In genomic region chr5:128439828-128440227, GRCm38 (mm10) we compare ENCODE assay signal across 9 mouse cellular contexts. TPM values are rescaled to one million over a fixed set of nuclear protein-coding genes. Genes with fewer than 3 reads are reported as not detected.
DNase-seq lines count a peak whose midpoint lies in the region; ATAC-seq and TF ChIP-seq lines count a peak whose summit lies in the region.
"Had no signal": no experiment of that assay in that cellular context is flagged by ENCODE, and none has a peak within 500 bp of the region (broad histone marks: within the 10 kb centered on the region; RNA-seq: fewer than 3 reads in every experiment).

No protein-coding gene starts in this region.

- H3K27me3 ChIP-seq in ES-Bruce4 (ENCODE audit: control insufficient read depth, insufficient read depth, low read length, poor library complexity, severe bottlenecking) (no peaks in the 10 kb centered on the region), Patski (no peaks in the 10 kb centered on the region)
- H3K27me3 ChIP-seq in hindbrain, embryonic 14.5 days (ENCODE audit: control insufficient read depth, insufficient read depth, low read length) = peaks cover 47% of the 10 kb centered on the region
- peaks cover 76% of the 10 kb centered on the region for H3K27me3 ChIP-seq in midbrain, embryonic 12.5 days
- peaks cover 11% of the 10 kb centered on the region; the same call in 1 of the 2 replicates for H3K27me3 ChIP-seq in stomach, embryonic 14.5 days (ENCODE audit: control insufficient read depth, insufficient read depth, low read length)

- TF ChIP-seq EP300 in ES-Bruce4 (IDR thresholded peaks at IDR 0.05; ENCODE audit: insufficient read depth, low read depth, low read length) = 0 out of 2 replicates have a peak, but pooled peaks have one; percentile 31

- no peak overlapping the region for H3K4me3 ChIP-seq in ES-Bruce4 (ENCODE audit: low read depth, low read length)
- no peak overlapping the region for H3K4me3 ChIP-seq in hindbrain, embryonic 14.5 days (replicated peaks; ENCODE audit: low read length)
- H3K4me3 ChIP-seq in midbrain, embryonic 12.5 days = no peak overlapping the region
- H3K4me3 ChIP-seq in stomach, embryonic 14.5 days (ENCODE audit: low read depth, low read length) = no peak overlapping the region
- H3K4me3 ChIP-seq: embryonic facial prominence, embryonic 12.5 days; megakaryocyte, embryonic 14.5 days had no signal

- no peak for TF ChIP-seq POLR2A in ES-Bruce4 (IDR thresholded peaks at IDR 0.05; ENCODE audit: insufficient read depth, low read length)

- H3K9me3 ChIP-seq in ES-Bruce4 (replicated peaks; ENCODE audit: control insufficient read depth, insufficient read depth, low read length, poor library complexity, severe bottlenecking) = no peaks in the 10 kb centered on the region
- no peaks in the 10 kb centered on the region for H3K9me3 ChIP-seq in hindbrain, embryonic 14.5 days (ENCODE audit: control insufficient read depth, low read length)
- no peaks in the 10 kb centered on the region for H3K9me3 ChIP-seq in midbrain, embryonic 12.5 days
- H3K9me3 ChIP-seq in stomach, embryonic 14.5 days (ENCODE audit: control insufficient read depth, low read depth, low read length) = no peaks in the 10 kb centered on the region
- H3K9me3 ChIP-seq: embryonic facial prominence, embryonic 12.5 days had no signal

- H3K36me3 ChIP-seq in ES-Bruce4 (ENCODE audit: control insufficient read depth, insufficient read depth, low read length, poor library complexity, severe bottlenecking) = no peaks in the 10 kb centered on the region
- H3K36me3 ChIP-seq in hindbrain, embryonic 14.5 days (replicated peaks; ENCODE audit: control insufficient read depth, insufficient read depth) = no peaks in the 10 kb centered on the region
- H3K36me3 ChIP-seq in midbrain, embryonic 12.5 days = no peaks in the 10 kb centered on the region
- no peaks in the 10 kb centered on the region for H3K36me3 ChIP-seq in stomach, embryonic 14.5 days (ENCODE audit: control insufficient read depth, insufficient read depth, low read length)
- H3K36me3 ChIP-seq: embryonic facial prominence, embryonic 12.5 days had no signal

- H3K27ac ChIP-seq in ES-Bruce4 (ENCODE audit: insufficient read depth, low read length) = no peak overlapping the region
- no peak overlapping the region for H3K27ac ChIP-seq in hindbrain, embryonic 14.5 days
- no peak overlapping the region for H3K27ac ChIP-seq in midbrain, embryonic 12.5 days (replicated peaks)
- H3K27ac ChIP-seq in stomach, embryonic 14.5 days (ENCODE audit: low read length) = no peak overlapping the region
- H3K27ac ChIP-seq: embryonic facial prominence, embryonic 12.5 days had no signal

- no peak for ATAC-seq in Patski
- ATAC-seq in hindbrain, embryonic 14.5 days (ENCODE audit: low FRiP score) = peak; percentile 51; the same call in 1 of the 2 replicates
- ATAC-seq in midbrain, embryonic 12.5 days (ENCODE audit: low FRiP score, low read depth) = peak; percentile 78
- ATAC-seq in stomach, embryonic 14.5 days (ENCODE audit: insufficient number of reproducible peaks, insufficient read depth, low FRiP score, low read depth) = peak; percentile 28; the same call in 1 of the 2 replicates

- H3K4me1 ChIP-seq in ES-Bruce4 (ENCODE audit: control insufficient read depth, insufficient read depth, low read length) = peaks cover 4% of the 10 kb centered on the region
- no peaks in the 10 kb centered on the region for H3K4me1 ChIP-seq in hindbrain, embryonic 14.5 days (replicated peaks; ENCODE audit: control insufficient read depth, insufficient read depth, low read length)
- H3K4me1 ChIP-seq in midbrain, embryonic 12.5 days = peaks cover 14% of the 10 kb centered on the region; the same call in 1 of the 2 replicates
- no peaks in the 10 kb centered on the region for H3K4me1 ChIP-seq in stomach, embryonic 14.5 days (ENCODE audit: control insufficient read depth, insufficient read depth, low read length)
- H3K4me1 ChIP-seq: megakaryocyte, embryonic 14.5 days had no signal

- no peak overlapping the region for H3K4me2 ChIP-seq in hindbrain, embryonic 14.5 days (replicated peaks)
- no peak overlapping the region for H3K4me2 ChIP-seq in midbrain, embryonic 12.5 days (replicated peaks)
- no peak overlapping the region for H3K4me2 ChIP-seq in stomach, embryonic 14.5 days (replicated peaks; ENCODE audit: low read depth, low read length)
- H3K4me2 ChIP-seq: embryonic facial prominence, embryonic 12.5 days had no signal

- POLR2A ChIA-PET in Patski (lab: Charles Lee) = no interaction called here

- DNase-seq in Patski (ENCODE audit: low read depth, low spot score) = no peak
- peak; percentile 78 for DNase-seq in embryo, embryonic 10.5 days (ENCODE audit: low spot score)
- DNase-seq in hindbrain, embryonic 14.5 days (ENCODE audit: low spot score) = peak; percentile 89
- peak; percentile 25 to 81 for DNase-seq in left cerebral cortex, adult 8-10 months (ENCODE audit: low spot score in 2 of 2)

- no peak overlapping the region for H3K9ac ChIP-seq in ES-Bruce4 (ENCODE audit: low read depth, poor library complexity, severe bottlenecking)
- no peak overlapping the region for H3K9ac ChIP-seq in hindbrain, embryonic 14.5 days
- H3K9ac ChIP-seq in midbrain, embryonic 12.5 days (replicated peaks) = no peak overlapping the region
- no peak overlapping the region for H3K9ac ChIP-seq in stomach, embryonic 14.5 days (replicated peaks; ENCODE audit: low read depth, low read length)
- H3K9ac ChIP-seq: embryonic facial prominence, embryonic 12.5 days had no signal

- in situ Hi-C loops in Patski (cut with MboI; ENCODE audit: low pct_unique_long_range_greater_than_20kb) = no loop called here

- peak; percentile 89 for TF ChIP-seq CTCF in ES-Bruce4 (IDR thresholded peaks at IDR 0.05; ENCODE audit: low read depth, low read length)
- peak; percentile 62 for TF ChIP-seq CTCF in Patski (IDR thresholded peaks at IDR 0.05)

- WGBS in hindbrain, embryonic 14.5 days = 1% methylated on average over 5 of the region's 5 CpGs
- WGBS in midbrain, embryonic 12.5 days = under 1% methylated on average over 5 of the region's 5 CpGs
- 0% methylated on average over 5 of the region's 5 CpGs for WGBS in stomach, embryonic 14.5 days

- CTCF ChIA-PET in Patski (lab: Charles Lee) = interaction anchor here (1.3 kb wide), 1 partner anchor 9 kb away, joined by 3 read pairs; no protein-coding TSS in a partner anchor

RNA-seq across cellular contexts. Expression of gene Tmem132d, which starts 7.0 kb away (rescaled TPM):
- 0.19 and 0.32 TPM in 2 replicates for polyA plus RNA-seq in ES-Bruce4 (2011; ENCODE audit: insufficient read depth, insufficient read length, low read depth, missing spikeins)
- not detected for polyA plus RNA-seq in Patski (2021)
- polyA plus RNA-seq in hindbrain, embryonic 14.5 days (2014; fragmentation: Nextera tagmentation; extraction: Ambion mirVana) = 4.5 and 5.7 TPM in 2 replicates
- 10 to 100 TPM; 49.1 to 62.3 (median 54.6) TPM for total RNA-seq in left cerebral cortex, adult 8-10 months (2022)
- polyA plus RNA-seq in midbrain, embryonic 12.5 days (2016; fragmentation: Nextera tagmentation; extraction: Ambion mirVana) = 0.64 and 0.70 TPM in 2 replicates
- polyA plus RNA-seq in stomach, embryonic 14.5 days (2014; fragmentation: Nextera tagmentation; extraction: Ambion mirVana) = 0.11 and 0.19 TPM in 2 replicates
